Mouse (Mus musculus): ENCODE results near the gene Kat5. TPM values are rescaled to one million over a fixed set of nuclear protein-coding genes. Genes with fewer than 3 reads are reported as not detected.

Gene Kat5
- total and polyA plus RNA-seq, 2 experiments from 2014 or later, result 73.9 to 126 TPM

GRCm38 (mm10) chr19:5558169-5558568 is 51.9 kb downstream of the Kat5 start:
- Histone ChIP-seq H3K4me3 (ENCODE audit: low read depth, low read length) (no peak overlapping the region), H3K4me1 (ENCODE audit: insufficient read depth, low read length) (0 out of 2 replicates have a peak, but pooled peaks cover 6% of the 10 kb centered on the region), H3K27me3 (ENCODE audit: insufficient read depth, low read length) (peaks cover 55% of the 10 kb centered on the region), H3K9me3 (ENCODE audit: low read length) (no peaks in the 10 kb centered on the region), H3K36me3 (ENCODE audit: insufficient read depth, low read length) (no peaks in the 10 kb centered on the region), H3K9ac (replicated peaks; ENCODE audit: low read length, poor library complexity, severe bottlenecking) (no peak overlapping the region), H3K27ac (ENCODE audit: low read depth, low read length) (no peak overlapping the region), H3K4me2 (ENCODE audit: low read depth, low read length, poor library complexity, severe bottlenecking) (no peak overlapping the region)
- DNase-seq (ENCODE audit: low spot score) (no peak), ATAC-seq (ENCODE audit: low FRiP score) (no peak)
- TF ChIP-seq CTCF (IDR thresholded peaks at IDR 0.05), result no peak
- WGBS, result 39% methylated on average over 7 of the region's 7 CpGs

DNA sequence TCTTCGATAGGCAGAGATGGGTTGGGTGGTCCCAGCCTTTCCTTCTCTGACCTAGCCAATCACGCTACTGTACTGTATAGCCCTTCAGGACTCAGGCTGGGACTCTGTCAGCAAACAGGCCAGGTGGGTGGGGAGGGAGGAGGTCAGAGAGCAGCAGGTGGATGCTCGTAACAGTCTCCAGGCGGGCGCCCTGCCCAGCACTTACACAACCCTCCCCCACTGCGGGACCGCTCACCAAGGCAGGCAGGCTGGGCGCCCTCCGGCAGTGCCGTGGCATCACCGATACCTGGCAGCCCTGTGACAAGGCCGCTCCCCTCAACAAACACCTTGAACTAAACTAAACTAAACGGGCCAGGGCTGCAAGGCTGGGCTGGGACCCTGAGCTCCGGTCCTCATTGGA is 55.8 kb downstream of the Kat5 start:
- ATAC-seq (ENCODE audit: low FRiP score) (no peak), DNase-seq (ENCODE audit: low spot score) (no peak)
- no peak overlapping the region for H3K4me3 ChIP-seq (ENCODE audit: low read depth, low read length)
- no peak overlapping the region for H3K27ac ChIP-seq (ENCODE audit: low read depth, low read length)
- no peaks in the 10 kb centered on the region for H3K4me1 ChIP-seq (ENCODE audit: insufficient read depth, low read length)
- no peaks in the 10 kb centered on the region for H3K9me3 ChIP-seq (ENCODE audit: low read length)
- TF ChIP-seq CTCF (IDR thresholded peaks at IDR 0.05), result no peak
- H3K27me3 ChIP-seq (ENCODE audit: insufficient read depth, low read length), result peaks cover 27% of the 10 kb centered on the region
- H3K4me2 ChIP-seq (ENCODE audit: low read depth, low read length, poor library complexity, severe bottlenecking), result no peak overlapping the region
- peaks cover 3% of the 10 kb centered on the region; the same call in 1 of the 2 replicates for H3K36me3 ChIP-seq (ENCODE audit: insufficient read depth, low read length)
- 85% methylated on average over 14 of the region's 14 CpGs for WGBS
- H3K9ac ChIP-seq (replicated peaks; ENCODE audit: low read length, poor library complexity, severe bottlenecking), result no peak overlapping the region

DNA sequence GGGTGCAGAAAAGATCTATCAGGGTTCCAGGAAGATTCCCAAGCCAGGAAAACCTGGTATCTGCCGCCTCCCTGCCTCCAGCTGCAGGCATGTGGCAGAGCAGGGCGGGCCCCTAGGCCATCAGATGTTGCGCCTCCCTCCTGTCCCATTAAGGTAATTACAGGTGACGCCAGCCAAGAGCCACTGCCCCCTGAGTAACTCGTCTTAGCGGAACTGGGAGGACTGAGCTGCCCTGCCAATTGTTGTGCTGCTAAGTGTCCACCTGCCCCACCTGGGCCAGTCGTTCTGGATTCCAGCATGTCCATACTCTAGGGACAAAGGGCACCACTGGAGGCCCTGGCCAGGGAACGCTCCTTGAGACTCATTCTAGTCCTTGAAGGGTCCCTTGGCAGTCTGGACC is 56.2 kb downstream of the Kat5 start:
- no peaks in the 10 kb centered on the region for H3K4me1 ChIP-seq (ENCODE audit: insufficient read depth, low read length)
- H3K9me3 ChIP-seq (ENCODE audit: low read length), result no peaks in the 10 kb centered on the region
- DNase-seq (ENCODE audit: low spot score) (no peak), ATAC-seq (ENCODE audit: low FRiP score) (no peak)
- peaks cover 3% of the 10 kb centered on the region; the same call in 1 of the 2 replicates for H3K36me3 ChIP-seq (ENCODE audit: insufficient read depth, low read length)
- H3K4me2 ChIP-seq (ENCODE audit: low read depth, low read length, poor library complexity, severe bottlenecking), result no peak overlapping the region
- H3K27ac ChIP-seq (ENCODE audit: low read depth, low read length), result no peak overlapping the region
- no peak overlapping the region for H3K4me3 ChIP-seq (ENCODE audit: low read depth, low read length)
- 58% methylated on average over 8 of the region's 8 CpGs for WGBS
- no peak overlapping the region for H3K9ac ChIP-seq (replicated peaks; ENCODE audit: low read length, poor library complexity, severe bottlenecking)
- H3K27me3 ChIP-seq (ENCODE audit: insufficient read depth, low read length), result peaks cover 22% of the 10 kb centered on the region
- TF ChIP-seq CTCF (IDR thresholded peaks at IDR 0.05), result no peak

Other genes starting within 250 kb of the Kat5 start
- 26.0 and 33.4 TPM in 2 replicates for gene Eif1ad, start 243.5 kb downstream of the Kat5 start, total RNA-seq (2014; rRNA removed)
- 43.0 and 50.3 TPM in 2 replicates for gene Eif1ad, start 243.5 kb downstream of the Kat5 start, polyA plus RNA-seq (2015; fragmentation: Nextera tagmentation; extraction: Ambion mirVana)
- 72.9 and 79.6 TPM in 2 replicates for gene Banf1, start 243.1 kb downstream of the Kat5 start, total RNA-seq (2014; rRNA removed)
- gene Banf1, start 243.1 kb downstream of the Kat5 start, polyA plus RNA-seq (2015; fragmentation: Nextera tagmentation; extraction: Ambion mirVana), result 310 and 313 TPM in 2 replicates
- gene Sart1, start 221.5 kb downstream of the Kat5 start, total RNA-seq (2014; rRNA removed), result 28.9 and 37.0 TPM in 2 replicates
- 43.4 and 51.0 TPM in 2 replicates for gene Sart1, start 221.5 kb downstream of the Kat5 start, polyA plus RNA-seq (2015; fragmentation: Nextera tagmentation; extraction: Ambion mirVana)
- not detected in 2 replicates for gene Tsga10ip, start 207.7 kb downstream of the Kat5 start, total RNA-seq (2014; rRNA removed)
- gene Tsga10ip, start 207.7 kb downstream of the Kat5 start, polyA plus RNA-seq (2015; fragmentation: Nextera tagmentation; extraction: Ambion mirVana), result 0.10 TPM in 1 of 2 replicates, not detected in the other
- 187 and 203 TPM in 2 replicates for gene Drap1, start 185.3 kb downstream of the Kat5 start, total RNA-seq (2014; rRNA removed)
- gene Drap1, start 185.3 kb downstream of the Kat5 start, polyA plus RNA-seq (2015; fragmentation: Nextera tagmentation; extraction: Ambion mirVana), result 332 and 342 TPM in 2 replicates
- 73.2 and 98.8 TPM in 2 replicates for gene AI837181, start 185.1 kb downstream of the Kat5 start, total RNA-seq (2014; rRNA removed)
- 74.1 and 85.2 TPM in 2 replicates for gene AI837181, start 185.1 kb downstream of the Kat5 start, polyA plus RNA-seq (2015; fragmentation: Nextera tagmentation; extraction: Ambion mirVana)
- 0.11 TPM in 1 of 2 replicates, not detected in the other for gene Fosl1, start 162.7 kb downstream of the Kat5 start, total RNA-seq (2014; rRNA removed)
- gene Fosl1, start 162.7 kb downstream of the Kat5 start, polyA plus RNA-seq (2015; fragmentation: Nextera tagmentation; extraction: Ambion mirVana), result not detected in 2 replicates
- 14.3 and 19.4 TPM in 2 replicates for gene Ccdc85b, start 152.3 kb downstream of the Kat5 start, total RNA-seq (2014; rRNA removed)
- gene Ccdc85b, start 152.3 kb downstream of the Kat5 start, polyA plus RNA-seq (2015; fragmentation: Nextera tagmentation; extraction: Ambion mirVana), result 15.4 and 15.6 TPM in 2 replicates
- 91.4 and 122 TPM in 2 replicates for gene Fibp, start 149.6 kb downstream of the Kat5 start, total RNA-seq (2014; rRNA removed)
- gene Fibp, start 149.6 kb downstream of the Kat5 start, polyA plus RNA-seq (2015; fragmentation: Nextera tagmentation; extraction: Ambion mirVana), result 174 and 191 TPM in 2 replicates
- gene Ctsw, start 141.7 kb downstream of the Kat5 start, total RNA-seq (2014; rRNA removed), result 0.33 and 0.94 TPM in 2 replicates
- 1.5 and 1.9 TPM in 2 replicates for gene Ctsw, start 141.7 kb downstream of the Kat5 start, polyA plus RNA-seq (2015; fragmentation: Nextera tagmentation; extraction: Ambion mirVana)
- gene Efemp2, start 136.3 kb downstream of the Kat5 start, total RNA-seq (2014; rRNA removed), result 32.9 and 33.7 TPM in 2 replicates
- gene Efemp2, start 136.3 kb downstream of the Kat5 start, polyA plus RNA-seq (2015; fragmentation: Nextera tagmentation; extraction: Ambion mirVana), result 35.2 and 36.1 TPM in 2 replicates
- 60.9 and 87.3 TPM in 2 replicates for gene Mus81, start 121.8 kb downstream of the Kat5 start, total RNA-seq (2014; rRNA removed)
- gene Mus81, start 121.8 kb downstream of the Kat5 start, polyA plus RNA-seq (2015; fragmentation: Nextera tagmentation; extraction: Ambion mirVana), result 27.9 and 30.4 TPM in 2 replicates
- 1,453 and 1,672 TPM in 2 replicates for gene Cfl1, start 119.8 kb downstream of the Kat5 start, total RNA-seq (2014; rRNA removed)
- gene Cfl1, start 119.8 kb downstream of the Kat5 start, polyA plus RNA-seq (2015; fragmentation: Nextera tagmentation; extraction: Ambion mirVana), result 3,482 and 3,602 TPM in 2 replicates
- 3.2 and 7.3 TPM in 2 replicates for gene 1700020D05Rik, start 106.5 kb downstream of the Kat5 start, total RNA-seq (2014; rRNA removed)
- 0.20 TPM in 1 of 2 replicates, not detected in the other for gene 1700020D05Rik, start 106.5 kb downstream of the Kat5 start, polyA plus RNA-seq (2015; fragmentation: Nextera tagmentation; extraction: Ambion mirVana)
- 86.2 and 100 TPM in 2 replicates for gene Snx32, start 99.7 kb downstream of the Kat5 start, total RNA-seq (2014; rRNA removed)
- gene Snx32, start 99.7 kb downstream of the Kat5 start, polyA plus RNA-seq (2015; fragmentation: Nextera tagmentation; extraction: Ambion mirVana), result 88.7 and 94.4 TPM in 2 replicates
- gene Ovol1, start 49.6 kb downstream of the Kat5 start, total RNA-seq (2014; rRNA removed), result 0.27 TPM in 1 of 2 replicates, not detected in the other
- gene Ovol1, start 49.6 kb downstream of the Kat5 start, polyA plus RNA-seq (2015; fragmentation: Nextera tagmentation; extraction: Ambion mirVana), result 0.05 TPM in 1 of 2 replicates, not detected in the other
- gene Ap5b1, start 42.2 kb downstream of the Kat5 start, total RNA-seq (2014; rRNA removed), result 12.8 and 14.5 TPM in 2 replicates
- gene Ap5b1, start 42.2 kb downstream of the Kat5 start, polyA plus RNA-seq (2015; fragmentation: Nextera tagmentation; extraction: Ambion mirVana), result 1.9 and 2.2 TPM in 2 replicates
- gene Rnaseh2c, start 8.4 kb downstream of the Kat5 start, total RNA-seq (2014; rRNA removed), result 19.8 and 27.1 TPM in 2 replicates
- gene Rnaseh2c, start 8.4 kb downstream of the Kat5 start, polyA plus RNA-seq (2015; fragmentation: Nextera tagmentation; extraction: Ambion mirVana), result 43.1 and 50.9 TPM in 2 replicates
- gene Rela, start 27.2 kb upstream of the Kat5 start, total RNA-seq (2014; rRNA removed), result 30.3 and 34.8 TPM in 2 replicates
- 30.8 and 31.8 TPM in 2 replicates for gene Rela, start 27.2 kb upstream of the Kat5 start, polyA plus RNA-seq (2015; fragmentation: Nextera tagmentation; extraction: Ambion mirVana)
- gene Sipa1, start 53.5 kb upstream of the Kat5 start, total RNA-seq (2014; rRNA removed), result 26.1 and 36.0 TPM in 2 replicates
- gene Sipa1, start 53.5 kb upstream of the Kat5 start, polyA plus RNA-seq (2015; fragmentation: Nextera tagmentation; extraction: Ambion mirVana), result 18.1 and 19.9 TPM in 2 replicates
- 18.3 and 24.0 TPM in 2 replicates for gene Map3k11, start 78.5 kb upstream of the Kat5 start, total RNA-seq (2014; rRNA removed)
- gene Map3k11, start 78.5 kb upstream of the Kat5 start, polyA plus RNA-seq (2015; fragmentation: Nextera tagmentation; extraction: Ambion mirVana), result 9.6 and 10.6 TPM in 2 replicates
- gene Pcnx3, start 78.7 kb upstream of the Kat5 start, total RNA-seq (2014; rRNA removed), result 95.5 and 103 TPM in 2 replicates
- gene Pcnx3, start 78.7 kb upstream of the Kat5 start, polyA plus RNA-seq (2015; fragmentation: Nextera tagmentation; extraction: Ambion mirVana), result 18.4 and 19.1 TPM in 2 replicates
- not detected in 2 replicates for gene Kcnk7, start 94.1 kb upstream of the Kat5 start, total RNA-seq (2014; rRNA removed)
- gene Kcnk7, start 94.1 kb upstream of the Kat5 start, polyA plus RNA-seq (2015; fragmentation: Nextera tagmentation; extraction: Ambion mirVana), result 0.47 and 0.49 TPM in 2 replicates
- 25.6 and 26.3 TPM in 2 replicates for gene Ehbp1l1, start 116.1 kb upstream of the Kat5 start, total RNA-seq (2014; rRNA removed)
- 65.2 and 65.4 TPM in 2 replicates for gene Ehbp1l1, start 116.1 kb upstream of the Kat5 start, polyA plus RNA-seq (2015; fragmentation: Nextera tagmentation; extraction: Ambion mirVana)
- 161 and 178 TPM in 2 replicates for gene Fam89b, start 119.4 kb upstream of the Kat5 start, total RNA-seq (2014; rRNA removed)
- gene Fam89b, start 119.4 kb upstream of the Kat5 start, polyA plus RNA-seq (2015; fragmentation: Nextera tagmentation; extraction: Ambion mirVana), result 126 TPM in 2 replicates
- 28.8 and 29.3 TPM in 2 replicates for gene Ltbp3, start 130.7 kb upstream of the Kat5 start, total RNA-seq (2014; rRNA removed)
- 9.1 and 12.8 TPM in 2 replicates for gene Ltbp3, start 130.7 kb upstream of the Kat5 start, polyA plus RNA-seq (2015; fragmentation: Nextera tagmentation; extraction: Ambion mirVana)
- gene Scyl1, start 161.2 kb upstream of the Kat5 start, total RNA-seq (2014; rRNA removed), result 95.2 and 108 TPM in 2 replicates
- gene Scyl1, start 161.2 kb upstream of the Kat5 start, polyA plus RNA-seq (2015; fragmentation: Nextera tagmentation; extraction: Ambion mirVana), result 84.2 and 85.8 TPM in 2 replicates

Data from midbrain, postnatal 0 days (tissue).